Mouse (Mus musculus) CH12.LX (cell line): Measurements from ENCODE around the gene Gm39566.

ENCODE experiments used
- BHLHE40 ChIP-seq: IDR thresholded peaks from 2 replicates; pipeline ENCODE4 v1.6.1; 2011; ENCODE audit warnings: mild to moderate bottlenecking, low read depth, low read length, improper control_type of control experiment
- CHD2 ChIP-seq: IDR thresholded peaks from 2 replicates; pipeline ENCODE4 v1.6.1; 2011; ENCODE audit warnings: low read length, improper control_type of control experiment
- CTCF ChIP-seq, 2 experiments: IDR thresholded peaks in 1 of 2; conservative IDR thresholded peaks in 1 of 2; 2 replicates each; pipeline ENCODE4 v1.5.1; 2011 to 2012; ENCODE audit warnings: low read depth in 2 of 2, low read length in 2 of 2, improper control_type of control experiment in 1 of 2, inconsistent platforms in 1 of 2, mild to moderate bottlenecking in 1 of 2, moderate library complexity in 1 of 2
- ELF1 ChIP-seq: IDR thresholded peaks from 2 replicates; pipeline ENCODE4 v1.6.1; 2014; ENCODE audit warnings: low read depth, mild to moderate bottlenecking, inconsistent platforms, low read length, improper control_type of control experiment
- EP300 ChIP-seq: IDR thresholded peaks from 2 replicates; pipeline ENCODE4 v1.6.1; 2011; ENCODE audit warnings: low read length, improper control_type of control experiment
- NELFE ChIP-seq: IDR thresholded peaks from 2 replicates; pipeline ENCODE4 v1.6.1; 2011; ENCODE audit warnings: low read depth, low read length, improper control_type of control experiment
- POLR2A ChIP-seq: IDR thresholded peaks from 2 replicates; pipeline ENCODE4 v1.6.1; 2011; ENCODE audit warnings: low read depth, mild to moderate bottlenecking, improper control_type of control experiment, low read length
- POLR2AphosphoS2 ChIP-seq: IDR thresholded peaks from 2 replicates; pipeline ENCODE4 v1.6.1; 2011; ENCODE audit warnings: low read depth, low read length, improper control_type of control experiment
- ZMIZ1 ChIP-seq: IDR thresholded peaks from 2 replicates; pipeline ENCODE4 v1.6.1; 2012; ENCODE audit warnings: low read depth, mild to moderate bottlenecking, inconsistent platforms, low read length, improper control_type of control experiment
- ZNF384 ChIP-seq: IDR thresholded peaks from 2 replicates; pipeline ENCODE4 v1.6.1; 2012; ENCODE audit warnings: low read depth, low read length, improper control_type of control experiment, inconsistent platforms

DNA sequence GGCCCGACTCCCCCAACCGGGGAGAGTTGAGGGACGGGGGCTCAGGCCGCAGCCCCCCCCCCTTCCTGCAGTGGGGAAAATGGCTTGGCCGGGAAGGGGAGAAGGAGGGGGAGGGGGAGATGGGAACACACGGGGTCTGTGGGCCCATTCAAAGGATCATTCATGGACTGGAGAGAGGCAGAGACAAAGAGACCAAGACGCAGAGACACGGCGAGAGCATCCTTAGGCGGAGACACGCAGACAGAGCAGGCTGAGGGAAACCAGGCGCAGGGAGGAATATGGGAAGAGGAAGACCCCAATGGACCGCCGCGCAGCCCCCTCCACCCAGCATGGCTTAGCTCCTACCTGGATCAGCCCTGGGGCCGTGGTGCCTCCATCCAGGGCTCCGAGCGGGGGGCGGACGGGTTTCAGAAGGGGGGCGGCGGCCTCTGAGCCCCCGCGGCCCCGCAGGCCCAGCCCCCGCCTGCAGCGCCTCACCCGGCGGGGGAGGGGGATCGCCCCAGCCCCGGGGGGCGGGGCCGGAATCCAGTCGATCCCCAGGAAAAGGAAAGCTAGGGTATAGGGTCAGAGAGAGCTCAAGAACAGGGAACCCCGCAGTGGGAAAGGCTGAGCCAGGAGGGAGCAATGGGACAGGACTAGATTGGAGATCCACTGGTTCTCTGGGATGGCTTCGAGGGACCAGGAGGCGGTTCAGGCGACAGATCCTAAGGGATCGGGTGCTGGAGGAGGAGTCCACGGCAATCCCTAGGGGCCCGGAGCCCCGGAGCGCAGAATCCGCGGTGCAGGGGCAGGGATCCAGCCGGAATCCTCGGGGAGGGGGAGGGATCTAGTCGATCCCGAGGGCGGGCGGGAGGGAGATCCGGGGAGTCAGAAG, 21.8 kb upstream of the Gm39566 start:
- no peak for TF ChIP-seq EP300
- TF ChIP-seq BHLHE40: no peak
- no peak for TF ChIP-seq CTCF (conservative IDR thresholded peaks at IDR 0.05 in 1 of 2, IDR thresholded peaks at IDR 0.05 in 1 of 2; ENCODE audit: low read depth in 2 of 2, low read length in 2 of 2)
- no peak for TF ChIP-seq ELF1
- no peak for TF ChIP-seq ZNF384
- peak; percentile 47; the same call in 1 of the 2 replicates for TF ChIP-seq CHD2
- TF ChIP-seq POLR2A: no peak
- no peak for TF ChIP-seq NELFE
- no peak for TF ChIP-seq POLR2AphosphoS2
- TF ChIP-seq ZMIZ1: no peak
